Mouse (Mus musculus): Measurements from ENCODE around the gene Barhl2.
A peak's percentile ranks its signal among the peaks of the same experiment; 100 is the strongest.

The Barhl2 gene

DNA sequence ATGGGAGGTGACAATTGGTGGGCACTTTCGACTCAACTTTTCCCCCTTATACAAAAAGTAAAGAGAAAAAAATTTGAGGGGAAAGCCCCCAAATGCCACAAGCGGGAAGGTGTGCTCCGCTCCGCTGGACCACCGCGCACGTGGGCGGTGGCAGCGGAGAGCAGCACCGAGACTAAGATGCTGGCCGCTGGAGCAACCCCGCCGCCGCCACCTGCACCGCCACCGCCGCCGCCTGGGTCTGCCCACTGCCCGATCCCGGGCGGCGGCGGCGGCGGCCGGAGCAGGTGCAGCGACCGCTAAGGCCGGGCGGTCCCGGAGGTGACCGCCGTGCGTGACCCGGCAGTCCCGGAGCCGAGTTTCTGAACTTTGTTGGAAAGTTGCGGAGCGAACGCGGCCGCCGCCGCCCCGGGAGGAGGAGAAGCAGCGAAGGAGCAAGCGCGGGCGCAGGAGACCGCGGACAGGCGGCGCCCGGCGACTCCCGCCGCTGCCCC, at the start of gene Barhl2:
Barhl2 (minus strand) TSS at position 181 of the 491 bp plus-strand sequence.
- DNase-seq = peak; percentile 30

DNA sequence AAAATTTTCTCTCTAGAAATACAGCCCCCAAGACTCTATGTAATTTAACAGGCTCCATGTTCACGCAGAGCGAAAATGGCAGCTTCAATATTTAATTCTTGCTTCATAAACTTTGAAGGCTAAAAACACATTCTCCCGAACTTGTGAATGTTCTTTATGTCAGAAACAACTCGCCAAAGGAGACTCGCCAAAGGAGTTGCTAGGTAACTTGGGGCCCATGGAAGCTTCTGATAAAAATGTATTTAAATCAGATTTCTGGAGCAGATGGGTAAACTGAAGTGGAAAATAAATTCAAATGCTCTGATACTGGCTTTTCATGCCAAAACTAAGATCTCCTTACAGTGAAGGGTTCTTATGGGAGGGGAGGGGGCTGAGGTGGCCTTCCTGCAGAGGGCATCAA, 48.1 kb upstream of the Barhl2 start:
- no peak for DNase-seq

DNA sequence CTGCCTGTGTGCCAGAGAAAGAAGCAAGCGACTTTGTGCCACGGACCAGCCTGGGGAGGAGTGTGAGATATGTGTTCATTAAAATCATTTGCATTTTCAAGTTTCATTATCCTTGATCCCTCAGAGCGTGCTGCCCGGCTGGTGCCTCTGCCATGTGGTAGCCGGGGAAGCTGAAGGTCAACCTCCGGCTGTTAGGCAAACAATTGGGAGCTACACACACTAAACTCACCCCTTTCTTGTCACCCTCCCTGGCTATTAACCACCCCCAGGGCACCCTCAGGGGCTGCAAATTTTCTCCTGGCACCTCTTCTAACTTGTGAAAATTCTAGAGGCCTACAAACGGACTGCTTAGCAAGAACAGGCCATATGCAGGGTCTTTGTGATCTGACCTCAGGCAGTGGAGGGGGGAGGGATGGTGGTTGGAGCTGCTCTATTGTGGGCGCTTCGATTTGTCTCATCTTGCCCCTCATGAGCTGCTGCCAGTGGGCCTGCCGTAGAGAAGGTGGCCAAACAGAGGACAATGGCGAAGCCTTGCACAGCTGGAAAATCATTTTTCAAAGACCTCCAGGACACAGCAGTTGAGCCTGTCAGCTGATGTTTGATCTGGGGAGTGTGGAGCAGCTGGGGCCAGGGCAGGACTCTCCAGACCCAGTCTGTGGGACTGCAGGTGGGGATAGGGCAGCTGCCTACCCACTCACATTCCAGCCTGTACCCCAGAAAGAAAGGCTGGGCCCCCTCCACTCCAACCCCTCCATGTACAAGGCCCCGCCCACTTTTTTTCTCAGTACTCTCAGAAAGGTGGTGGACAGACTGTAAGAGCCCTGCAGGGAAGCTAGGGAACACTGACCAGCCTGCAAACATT, 44.9 kb upstream of the Barhl2 start:
- no peak for DNase-seq

DNA sequence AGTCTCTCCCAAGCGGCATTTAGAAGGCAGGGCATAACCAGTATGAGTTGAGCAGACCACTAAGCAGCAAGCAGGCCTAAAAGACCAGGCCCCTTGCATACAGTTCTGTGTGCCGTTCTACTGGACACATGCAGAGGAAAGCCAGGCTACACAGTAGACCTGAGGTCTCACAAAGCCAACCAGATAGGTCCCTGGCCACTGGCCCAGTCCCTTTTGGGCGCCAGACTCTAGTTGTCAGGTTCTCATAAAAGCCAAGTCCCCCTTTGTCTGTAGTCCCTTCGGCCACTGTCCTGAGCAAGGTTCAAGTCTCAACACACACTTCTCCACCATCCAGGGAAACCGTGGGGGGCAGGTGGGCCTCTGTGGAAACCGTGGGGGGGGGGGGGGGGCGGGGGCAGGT, 44.3 kb upstream of the Barhl2 start:
- no peak for DNase-seq

DNA sequence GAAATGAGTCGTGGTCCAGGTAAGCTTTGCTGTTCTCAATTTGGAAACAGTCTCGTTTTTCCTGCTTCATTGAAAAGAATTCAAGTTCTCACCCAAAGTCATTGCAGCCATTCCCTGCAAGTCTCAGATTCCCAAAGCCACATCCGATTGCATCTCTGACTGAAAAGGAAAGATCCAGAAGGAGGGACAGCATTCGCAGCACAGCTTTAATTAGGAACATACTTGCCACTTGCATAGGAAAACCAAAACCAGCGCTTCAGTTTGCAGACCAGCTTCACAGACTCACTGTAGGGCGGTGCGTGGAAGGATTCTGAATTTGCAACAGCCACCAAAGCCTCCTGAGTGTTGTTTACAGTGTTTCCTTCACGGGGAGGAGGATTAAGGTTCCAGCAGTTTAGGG, 33.8 kb upstream of the Barhl2 start:
- no peak for DNase-seq

DNA sequence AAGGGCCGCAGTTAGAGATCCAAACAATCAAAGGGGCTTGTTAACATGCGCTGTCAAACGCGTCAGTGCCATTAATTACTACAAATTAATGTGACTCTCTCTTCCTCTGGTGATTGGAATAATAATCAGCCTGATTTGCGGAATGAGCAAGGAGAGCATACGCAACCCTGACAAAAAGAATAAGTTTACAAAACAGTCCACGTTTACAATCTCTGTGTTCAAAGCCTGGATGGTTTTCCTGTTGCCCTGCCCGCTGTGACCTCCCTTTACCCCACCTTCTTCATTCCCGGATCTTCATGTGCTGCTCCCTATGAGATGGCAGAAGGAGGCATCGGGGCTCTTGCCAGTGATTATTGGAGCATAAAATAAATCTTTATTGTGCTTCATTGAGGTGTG, 14.1 kb upstream of the Barhl2 start:
- no peak for DNase-seq

DNA sequence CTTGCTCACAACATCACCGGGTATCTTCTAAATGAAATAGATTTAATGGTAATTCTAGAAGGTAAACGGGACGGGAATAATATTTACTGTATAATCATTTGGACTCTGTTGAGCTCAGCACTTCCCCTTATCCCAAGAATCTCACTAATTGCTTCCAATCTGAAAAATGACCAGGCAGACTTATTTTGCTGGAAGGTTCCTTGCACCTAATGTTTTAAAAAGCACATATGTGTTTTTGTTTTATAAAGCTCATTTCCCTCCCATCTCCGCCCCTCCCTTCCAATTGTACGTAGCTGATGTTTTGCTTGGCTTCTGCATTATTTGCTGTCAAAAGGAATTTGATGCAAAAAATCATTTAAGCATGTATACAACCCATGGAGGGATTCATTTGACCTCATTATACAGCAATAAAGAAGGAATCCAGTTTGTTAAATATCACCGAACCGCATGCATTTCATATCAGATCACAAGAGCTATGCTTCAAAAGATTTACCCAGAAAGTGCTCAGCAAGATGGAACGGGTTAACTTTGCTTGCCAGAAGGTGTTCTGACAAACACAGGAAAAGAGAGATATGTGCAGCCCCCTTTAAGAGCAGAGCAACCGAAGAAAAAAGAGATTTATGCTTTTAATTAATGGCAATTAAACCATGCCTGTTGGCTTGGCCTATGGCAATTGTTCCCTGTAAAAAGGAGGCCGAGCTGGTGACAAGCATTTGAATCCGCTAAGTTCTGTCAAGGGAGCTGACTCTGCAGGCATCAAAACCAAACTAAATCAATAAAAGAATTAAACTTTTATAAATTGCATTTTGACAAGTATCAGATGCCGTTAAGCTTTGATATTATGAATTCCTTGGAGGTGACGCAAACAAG, 13.5 kb upstream of the Barhl2 start:
- DNase-seq = no peak

DNA sequence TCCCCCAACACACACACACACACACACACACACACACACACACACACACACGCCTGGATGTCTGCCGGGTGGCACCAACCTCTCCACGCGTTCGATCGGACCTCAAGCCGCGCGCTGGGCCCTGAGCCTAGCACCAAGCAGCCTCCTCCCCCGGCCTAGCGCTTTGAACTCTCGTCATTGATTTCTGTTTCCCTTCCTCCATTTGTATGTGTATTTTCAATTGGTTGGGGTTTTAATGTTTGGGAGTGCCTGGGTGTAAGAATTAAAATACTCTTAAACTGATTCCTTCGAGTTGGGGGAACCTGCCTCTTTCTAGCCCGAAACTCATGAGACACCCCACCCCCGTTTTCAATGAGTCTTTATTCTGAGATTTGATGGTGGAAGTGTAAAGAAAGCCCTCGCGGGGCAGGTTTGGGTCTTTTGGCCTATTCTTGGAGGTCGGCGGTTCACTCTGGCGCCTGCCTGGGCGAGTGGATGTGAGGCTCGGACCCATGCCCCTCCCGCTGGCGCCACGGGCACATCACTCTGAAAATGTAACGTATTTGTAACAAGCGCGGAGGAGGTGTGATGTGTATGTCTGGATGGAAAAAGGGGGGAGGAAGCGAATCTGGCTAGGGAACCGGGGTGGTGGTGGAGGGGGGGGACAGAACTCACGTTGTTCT, 7.3 kb upstream of the Barhl2 start:
- DNase-seq = no peak

DNA sequence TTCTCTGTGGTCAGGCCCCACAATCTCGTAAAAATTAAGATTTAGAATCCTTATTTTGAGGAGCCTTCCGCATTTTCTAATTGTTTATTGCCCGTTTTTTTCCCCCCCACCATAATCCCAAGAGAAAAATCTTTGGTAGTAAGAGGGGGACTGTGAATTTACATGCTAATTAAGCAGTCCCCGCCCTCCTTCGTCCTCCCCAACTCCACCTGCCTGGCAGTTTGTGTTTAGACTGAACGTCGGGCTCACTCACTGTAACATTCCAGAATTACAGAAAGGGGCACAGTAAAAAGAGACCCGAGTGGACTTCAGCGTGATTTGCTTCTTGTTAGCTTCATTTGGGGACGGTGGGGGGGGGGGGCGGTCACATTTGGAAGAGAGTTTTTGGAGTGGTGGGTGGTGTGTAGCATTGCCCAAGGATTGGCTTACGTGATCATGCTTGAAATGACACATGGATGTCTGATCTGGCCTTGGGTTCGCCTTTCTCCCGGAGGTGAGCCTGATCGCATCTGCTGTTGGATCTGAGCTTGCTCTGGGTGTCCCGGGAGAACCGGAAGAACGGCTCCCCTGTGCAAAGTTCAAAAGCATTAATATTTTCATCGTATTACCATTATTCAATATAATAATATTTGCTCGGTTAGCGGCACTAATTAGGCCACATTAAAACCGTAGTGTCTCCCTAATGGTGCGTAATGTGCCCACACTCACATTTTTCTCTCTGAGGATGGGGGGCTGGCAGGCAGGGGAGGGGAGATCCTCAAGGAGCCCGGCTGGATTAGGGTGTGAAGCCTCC, 6.6 kb upstream of the Barhl2 start:
- DNase-seq = no peak

DNA sequence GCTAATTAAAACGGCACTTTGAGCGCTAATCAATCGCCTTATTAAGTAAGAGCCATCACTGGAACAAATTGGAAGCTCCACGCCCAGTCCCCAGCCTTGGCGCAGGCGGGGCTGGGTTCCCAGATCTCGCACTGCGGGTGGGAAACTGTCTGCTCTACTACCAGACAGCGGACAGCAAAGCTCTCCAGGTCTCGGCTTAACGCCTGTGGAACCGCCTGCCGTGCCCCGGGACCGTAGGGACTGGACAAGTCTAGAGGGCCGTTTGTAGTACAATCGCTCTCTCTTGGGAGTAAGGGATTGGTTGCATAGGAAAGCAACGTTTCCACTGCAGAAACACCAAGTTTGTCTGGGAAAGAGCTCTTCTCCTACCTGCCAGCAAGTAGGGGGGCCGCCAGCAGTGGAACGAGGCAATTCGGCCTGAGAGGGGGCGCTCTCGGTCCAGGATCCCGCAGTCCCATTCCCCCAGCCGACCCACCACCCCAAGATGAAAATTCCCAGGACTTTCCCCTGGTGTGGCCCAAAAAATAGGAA, 5.8 kb upstream of the Barhl2 start:
- DNase-seq = peak; percentile 48

DNA sequence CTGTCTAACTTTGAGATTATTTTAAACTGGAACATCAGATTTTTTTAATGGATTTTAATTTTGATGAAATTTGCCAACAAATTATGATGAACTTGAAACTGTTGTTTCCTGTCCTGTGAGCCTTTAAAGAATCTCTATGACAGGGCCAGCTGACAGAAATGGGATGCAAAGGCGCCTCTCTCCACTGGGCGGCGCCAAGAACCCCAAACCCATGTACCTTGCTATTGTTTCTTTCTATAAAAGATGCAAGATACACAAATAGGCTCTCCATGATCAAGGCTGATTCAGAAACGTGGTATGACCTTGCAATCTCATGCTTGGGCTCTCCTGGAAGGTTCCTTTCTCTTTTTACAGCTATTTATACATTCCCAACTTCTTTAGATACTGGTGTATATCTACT, 3.9 kb upstream of the Barhl2 start:
- peak; percentile 71 for DNase-seq

DNA sequence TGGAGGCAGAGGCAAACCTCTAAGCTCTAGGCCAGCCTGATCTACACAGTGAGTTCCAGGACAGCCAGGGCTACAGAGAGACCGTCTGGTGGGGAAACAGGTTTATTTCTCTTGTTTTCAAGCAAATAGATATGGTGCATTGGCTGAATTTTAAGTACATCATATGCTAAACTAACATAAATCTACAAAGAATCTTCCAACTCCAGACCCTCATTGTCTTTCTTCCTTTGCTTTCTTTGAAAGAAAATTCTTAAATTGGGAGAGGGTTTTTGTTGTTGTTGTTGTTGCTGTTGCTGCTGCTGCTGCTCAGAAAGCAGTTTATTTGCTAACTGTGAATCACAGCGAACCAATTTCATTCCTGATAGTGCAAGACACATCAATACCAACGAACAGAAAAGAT, 3.5 kb upstream of the Barhl2 start:
- DNase-seq = no peak

DNA sequence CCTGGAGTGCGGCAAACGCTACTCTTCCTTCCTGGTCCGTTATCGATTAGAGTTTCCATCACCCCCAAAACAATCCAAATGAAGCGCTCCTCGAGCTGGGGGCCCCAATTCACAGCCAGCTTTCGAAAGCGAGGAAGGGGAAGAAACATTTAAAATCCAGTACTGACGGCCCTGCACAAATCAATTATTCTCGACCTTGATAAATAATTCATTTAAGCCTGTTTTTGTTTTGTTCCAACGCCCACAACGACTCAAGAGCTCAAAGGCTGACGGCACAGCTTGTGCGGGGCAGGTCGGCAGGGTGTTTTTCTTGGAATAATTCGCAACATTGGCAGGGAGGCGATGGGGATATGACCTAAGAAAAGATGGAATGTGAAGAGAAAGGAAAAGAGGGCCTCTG, 2.6 kb upstream of the Barhl2 start:
- no peak for DNase-seq

DNA sequence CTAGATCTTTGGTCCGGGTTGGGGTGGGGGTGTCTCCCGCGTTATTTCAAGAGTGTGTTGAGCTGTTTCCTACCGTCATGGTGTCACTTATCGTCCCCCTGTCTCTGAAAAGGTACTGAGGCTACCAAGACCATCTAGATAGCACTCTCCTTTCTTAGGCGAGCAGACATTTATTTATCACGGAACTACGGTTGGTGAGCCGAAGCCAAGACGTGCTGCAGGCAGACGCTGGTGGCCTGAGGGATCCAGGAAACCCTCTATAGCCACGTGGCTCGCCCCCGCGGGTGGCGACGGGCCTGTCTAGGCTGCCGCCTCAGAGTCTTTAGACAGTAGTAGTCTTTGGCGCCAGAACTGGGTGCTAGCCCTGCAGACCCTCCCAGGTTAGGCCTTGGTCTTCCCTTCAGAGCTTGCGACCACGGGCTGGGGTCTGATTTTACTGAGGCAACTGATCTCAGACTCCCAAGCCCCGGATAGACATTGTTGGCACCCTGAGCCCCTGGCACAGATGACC, 2.1 kb upstream of the Barhl2 start:
- no peak for DNase-seq

DNA sequence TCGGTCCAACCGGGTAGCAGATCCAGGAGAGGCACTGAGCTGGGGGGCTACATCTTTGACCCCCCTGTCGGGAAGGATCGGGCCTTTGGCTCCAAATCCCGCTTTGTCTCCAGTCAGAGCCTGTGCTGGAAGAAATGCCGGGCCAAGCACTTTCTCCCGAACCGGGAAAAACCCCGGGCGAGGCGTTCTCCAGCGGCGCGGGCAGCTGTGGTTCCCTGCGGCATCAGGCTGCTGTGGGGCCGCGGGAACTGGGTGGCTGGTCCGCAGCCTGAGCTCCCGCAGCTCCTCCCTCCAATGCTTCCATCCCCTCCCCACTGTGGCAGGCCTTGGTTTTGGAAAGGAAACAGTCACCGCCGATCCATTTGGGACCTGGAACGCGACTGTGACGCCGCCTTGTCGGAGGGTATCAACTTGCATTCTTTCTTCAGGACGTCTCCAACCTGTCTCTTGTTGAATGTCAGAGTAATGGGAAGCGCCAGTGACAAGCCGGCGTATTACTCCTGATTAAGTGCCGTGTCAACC, 1.2 kb upstream of the Barhl2 start:
- DNase-seq = no peak

DNA sequence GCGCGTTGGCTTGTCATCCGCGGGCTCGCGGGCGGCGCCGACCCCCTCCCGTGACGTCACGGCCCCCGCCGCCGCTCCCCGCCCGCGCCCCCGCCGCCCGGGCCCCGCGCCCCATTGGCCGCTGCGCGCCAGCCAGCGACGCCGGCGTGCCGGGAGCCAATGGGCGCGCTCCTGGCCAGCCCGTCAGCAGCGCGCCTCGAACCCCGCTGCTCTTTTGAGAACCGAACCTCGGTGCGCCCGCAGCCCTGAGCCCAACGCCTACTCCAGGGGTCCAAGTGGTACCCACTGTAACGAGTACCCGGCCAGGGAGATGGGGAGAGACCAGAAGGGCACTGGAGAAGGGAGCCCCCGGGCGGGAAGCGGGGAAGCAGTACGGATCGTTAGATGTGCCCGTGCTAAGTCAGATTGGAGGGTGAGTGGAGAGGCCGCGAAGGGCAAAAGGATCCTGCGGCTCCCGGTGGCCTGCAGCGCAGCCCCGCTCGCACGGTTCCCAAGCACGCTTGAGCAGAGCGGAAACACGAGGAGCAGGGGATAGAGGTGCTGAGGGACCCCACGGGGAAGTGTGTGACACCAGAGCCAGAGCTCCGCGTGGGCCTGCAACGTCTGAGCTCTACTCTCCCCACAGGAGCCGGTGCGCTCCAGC, 632 bp upstream of the Barhl2 start:
- peak; percentile 64 for DNase-seq

DNA sequence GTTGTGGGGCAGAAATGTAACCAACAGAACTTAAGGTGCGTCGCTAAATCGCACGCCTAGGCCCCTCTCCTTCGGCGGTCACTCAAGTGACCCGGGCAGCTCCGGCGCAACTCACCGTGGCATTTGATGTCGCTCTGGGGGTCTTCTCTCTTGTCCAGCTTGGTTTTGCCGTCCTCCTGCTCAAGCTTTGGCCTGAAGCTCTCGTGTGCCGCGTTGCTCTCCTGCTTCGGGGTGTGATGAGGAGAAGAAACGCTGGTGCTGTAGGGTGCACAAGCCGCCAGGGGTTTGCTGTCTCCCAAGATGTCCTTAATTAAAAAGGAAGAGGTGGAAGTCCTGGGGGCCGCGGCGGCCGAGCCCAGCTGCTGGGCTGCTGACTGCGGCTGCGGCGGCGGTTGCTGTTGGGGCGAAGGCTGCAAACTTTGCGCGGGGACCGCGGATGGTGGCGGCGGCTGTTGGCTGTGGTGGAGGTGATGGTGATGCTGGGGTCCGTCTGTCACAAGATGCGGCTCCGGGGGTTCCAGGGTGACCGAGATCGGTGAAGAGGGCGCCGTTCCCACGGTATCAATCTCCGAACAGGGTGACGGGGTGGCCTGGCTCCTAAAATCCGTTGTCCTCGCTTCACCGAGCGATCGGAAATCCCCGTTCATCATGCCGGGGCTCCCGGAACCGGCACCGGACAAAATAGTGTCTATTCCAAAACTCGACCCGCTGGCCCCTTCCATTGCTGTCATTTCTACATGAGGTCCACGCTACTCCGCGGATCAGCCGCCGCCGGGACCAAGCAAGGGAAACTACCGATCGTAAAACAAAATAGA, 648 bp downstream of the Barhl2 start:
- DNase-seq = peak; percentile 31

DNA sequence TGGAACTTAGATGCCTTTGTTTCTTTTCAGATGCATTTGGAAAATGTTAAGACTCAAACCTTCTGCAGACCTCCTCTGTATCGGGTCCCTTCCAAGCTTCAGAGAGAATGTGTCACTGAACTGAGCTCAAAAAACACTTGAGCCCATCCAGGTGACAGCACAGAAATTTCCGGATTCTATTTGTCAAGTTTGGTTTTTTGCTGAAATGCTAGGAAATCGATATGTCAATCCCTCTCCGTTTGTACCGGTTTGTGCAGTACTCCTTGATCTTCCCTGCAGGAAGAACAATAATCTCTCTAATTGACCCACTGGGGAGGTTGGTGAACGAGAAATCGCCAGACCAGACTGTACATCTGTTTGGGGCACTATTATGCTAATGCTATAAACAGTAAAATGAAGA, 2.0 kb downstream of the Barhl2 start:
- DNase-seq = no peak

DNA sequence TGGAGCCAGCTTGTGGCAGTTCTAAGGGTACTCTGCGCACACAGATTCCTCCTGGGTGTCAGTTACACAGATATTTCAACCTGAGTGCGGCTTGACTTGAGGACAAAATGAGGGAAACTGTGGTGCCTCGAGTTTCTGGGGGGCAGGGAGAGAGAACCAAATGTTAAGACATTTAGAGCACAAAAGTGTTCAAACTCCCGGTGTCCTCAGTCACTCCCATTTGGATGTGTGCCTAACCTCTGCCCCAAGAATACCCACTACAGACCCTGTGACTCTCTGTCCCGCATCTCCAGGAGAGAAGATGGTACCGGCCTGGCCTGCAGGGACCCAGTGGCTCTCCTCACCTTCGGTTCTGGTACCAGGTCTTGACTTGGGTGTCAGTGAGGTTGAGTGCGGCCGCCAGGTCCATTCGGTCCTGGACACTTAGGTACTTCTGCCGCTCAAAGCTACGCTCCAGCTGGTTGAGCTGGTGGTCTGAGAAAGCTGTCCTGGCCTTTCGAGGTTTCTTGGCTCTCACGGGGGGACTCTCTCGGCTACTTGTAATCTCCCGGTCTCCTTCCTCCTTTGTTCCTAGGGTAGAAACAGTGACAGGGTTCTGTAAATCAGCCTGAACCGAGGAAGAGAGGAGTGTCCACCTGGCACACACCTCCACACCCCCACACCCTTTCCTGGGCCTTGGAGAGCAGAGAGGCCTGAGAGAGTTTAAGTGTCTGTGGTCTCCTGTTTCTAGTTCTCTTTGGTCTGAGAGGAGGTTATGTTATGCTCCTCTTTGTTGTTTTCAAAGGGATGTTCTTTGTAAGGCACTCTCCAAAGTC, 2.7 kb downstream of the Barhl2 start:
- no peak for DNase-seq

Data from thymus, postnatal 4 days (tissue).